Mouse (Mus musculus) MN1 (cell line): ENCODE data around the gene Sik3.
A peak's percentile ranks its signal among the peaks of the same experiment; 100 is the strongest.
"Not testable (repeated sequence)": the region's sequence is repeated elsewhere in the genome, so short reads cannot be mapped to it uniquely, and the experiment has no call there.

ENCODE experiments used
- DNase-seq: peaks from one replicate; pipeline ENCODE4 v3.0.0-alpha.2; 2016; ENCODE audit warnings: low spot score

Gene Sik3

DNA sequence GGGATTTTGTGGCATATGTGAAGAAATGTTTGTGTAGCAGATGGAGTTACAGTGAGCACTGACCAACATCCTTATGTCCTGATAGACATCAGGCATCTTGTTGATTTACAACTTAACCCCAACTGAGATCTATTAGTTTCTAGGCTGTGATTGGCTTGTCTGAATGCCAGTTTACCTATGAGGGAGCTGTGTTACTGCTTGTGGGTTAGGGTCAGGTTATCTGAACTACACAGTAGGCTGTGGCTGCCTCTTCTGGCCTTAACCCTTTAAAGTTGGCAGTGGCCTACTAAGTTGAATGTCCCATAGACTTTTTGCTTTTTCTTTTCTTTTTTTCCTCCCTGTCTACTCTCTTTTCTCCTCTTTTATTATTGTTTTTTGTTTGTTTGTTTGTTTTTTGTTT, 98.7 kb downstream of the Sik3 start:
- no peak for DNase-seq

DNA sequence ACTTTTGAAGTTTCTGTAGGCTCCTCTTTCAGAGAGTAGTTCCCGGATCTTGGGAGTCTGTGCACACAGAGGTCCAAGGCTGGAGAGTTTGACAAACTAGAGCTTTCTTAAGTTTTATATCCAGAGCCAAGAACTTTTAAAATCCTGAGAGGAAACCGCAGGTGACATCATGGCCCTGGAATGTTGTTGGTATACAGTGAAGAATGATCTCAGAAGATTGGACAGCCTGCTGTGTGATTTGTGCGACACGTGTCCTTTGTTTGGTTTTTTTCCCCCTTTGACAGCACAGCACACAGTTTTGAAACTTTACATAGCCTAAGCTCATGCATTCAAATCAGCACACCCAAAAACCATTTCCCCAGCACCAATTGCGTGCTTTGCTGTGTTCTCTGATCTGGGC, 99.6 kb downstream of the Sik3 start:
- DNase-seq, result no peak

DNA sequence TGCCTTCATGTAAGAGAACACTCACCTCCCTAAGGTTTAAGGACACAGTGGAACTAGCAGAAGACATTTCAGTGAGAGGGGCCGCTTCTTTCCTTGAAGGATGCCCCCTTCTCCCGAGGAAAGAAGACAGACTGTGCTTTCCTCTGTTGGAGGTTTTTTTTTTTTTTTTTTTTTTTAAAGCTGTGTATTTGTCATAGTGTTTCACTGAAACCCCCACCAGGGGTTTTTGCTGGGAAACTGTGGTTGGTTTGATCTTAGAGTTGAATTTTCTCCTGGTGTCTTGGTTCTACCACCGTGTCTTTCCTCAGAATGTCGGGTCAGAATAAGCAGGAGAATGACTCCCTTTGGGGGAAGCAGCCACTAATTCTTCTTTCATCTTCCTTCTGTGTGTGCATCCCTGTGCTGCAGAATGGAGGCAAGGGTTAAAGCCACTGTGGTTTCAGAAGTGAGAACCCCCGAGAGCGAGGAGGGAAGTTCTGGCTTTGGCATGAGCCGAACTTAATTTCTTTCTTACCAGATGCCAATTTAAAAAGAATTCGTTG, 106.3 kb downstream of the Sik3 start:
- DNase-seq, result no peak

DNA sequence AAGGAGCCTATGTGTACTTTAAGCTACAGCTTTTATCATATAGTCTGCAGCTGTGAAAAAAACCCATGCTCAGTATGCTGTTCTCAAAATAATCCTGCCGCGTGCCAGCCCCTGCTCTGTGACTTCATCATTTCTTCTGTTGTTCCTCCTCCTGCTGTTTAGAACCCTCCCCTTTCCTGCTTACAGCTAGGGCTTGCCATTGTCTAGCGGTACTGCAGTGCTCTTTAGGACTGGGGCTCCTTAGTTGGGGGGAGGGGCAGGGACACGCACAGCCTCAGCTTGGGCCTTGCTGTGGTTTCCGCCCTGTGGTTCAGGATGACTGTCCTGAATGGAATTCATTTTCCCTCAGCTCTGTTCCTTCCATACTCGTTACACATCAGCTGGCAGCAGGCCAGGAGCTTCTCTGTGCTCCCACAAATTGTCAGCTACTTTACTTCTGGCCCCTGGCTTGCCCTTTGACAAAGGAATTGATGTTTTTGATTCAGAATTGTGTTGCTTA, 107.4 kb downstream of the Sik3 start:
- DNase-seq, result peak; percentile 90

DNA sequence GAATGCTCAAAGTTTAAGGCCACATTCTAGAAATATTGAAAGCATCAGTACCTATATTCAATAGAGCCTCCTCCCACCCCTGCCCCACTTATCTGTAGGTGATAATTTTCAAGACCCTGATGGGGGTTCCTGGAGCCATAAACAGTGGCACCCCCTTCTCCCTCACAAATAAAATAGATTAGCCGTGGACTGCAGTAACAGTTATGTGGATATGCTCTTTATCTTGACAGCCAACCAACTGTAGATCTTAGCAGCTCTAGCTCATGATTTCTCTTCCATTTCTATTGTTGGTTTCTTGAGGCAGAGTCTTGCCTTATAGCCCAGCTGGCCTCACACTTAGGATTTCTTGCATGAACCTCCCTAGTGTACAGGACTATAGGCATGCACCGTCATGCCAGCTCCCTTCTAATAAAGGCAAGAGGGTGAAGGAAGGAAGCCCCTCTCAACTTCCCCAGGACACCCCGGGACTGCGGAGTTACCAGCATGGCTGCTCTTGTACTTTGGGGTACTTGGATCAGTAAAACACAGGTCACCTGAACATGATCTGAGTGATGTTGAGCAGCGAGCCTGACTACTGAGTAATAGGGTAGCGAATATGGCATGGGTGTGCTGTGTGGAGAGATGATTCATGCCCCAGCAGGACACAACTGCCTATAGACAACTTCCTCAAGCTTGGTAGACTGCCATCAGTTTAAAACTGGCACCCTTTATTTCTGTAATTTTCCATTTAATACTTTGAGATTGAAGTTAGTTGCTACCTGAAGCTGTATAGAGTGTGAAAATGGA, 108.0 kb downstream of the Sik3 start:
- no peak for DNase-seq

DNA sequence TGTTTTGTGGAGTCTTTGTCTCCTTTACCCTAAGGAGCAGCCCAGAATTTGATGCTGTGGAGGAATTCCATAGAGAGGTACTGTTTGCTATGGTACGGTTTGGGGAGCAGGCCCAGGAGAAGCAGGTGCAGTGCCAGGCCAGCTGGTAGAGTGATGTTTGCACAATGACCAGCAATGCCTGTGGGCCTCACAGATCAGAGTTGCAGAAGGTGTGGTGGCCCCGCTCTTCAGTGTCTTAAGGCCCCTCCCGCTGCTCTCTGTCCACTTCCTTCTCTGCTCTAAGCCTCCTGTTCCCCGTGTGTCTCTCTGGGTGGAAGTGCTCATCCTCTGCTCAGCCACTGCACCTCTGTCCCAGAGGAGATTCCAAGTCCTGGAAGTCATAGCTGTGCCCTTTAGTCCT, 108.9 kb downstream of the Sik3 start:
- DNase-seq, result no peak

DNA sequence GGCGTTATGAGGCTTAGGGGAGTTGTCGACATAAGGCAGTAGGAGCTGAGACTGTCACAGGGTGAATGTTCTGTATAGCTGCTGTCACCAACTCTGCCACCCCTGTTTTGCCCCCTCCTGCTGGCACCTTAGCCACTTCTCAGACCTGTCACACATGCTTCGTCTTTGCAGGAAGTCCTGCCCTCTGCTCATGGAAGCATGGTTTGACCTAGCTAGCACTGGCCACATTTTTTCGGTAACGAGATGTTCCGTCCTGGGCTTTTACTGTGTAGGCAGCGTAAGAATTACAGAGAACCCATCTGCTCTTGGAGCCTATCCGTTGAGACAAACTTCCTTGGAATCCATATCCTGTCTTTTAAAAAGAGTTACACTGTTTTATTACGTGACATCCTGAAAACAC, 110.1 kb downstream of the Sik3 start:
- DNase-seq, result no peak

DNA sequence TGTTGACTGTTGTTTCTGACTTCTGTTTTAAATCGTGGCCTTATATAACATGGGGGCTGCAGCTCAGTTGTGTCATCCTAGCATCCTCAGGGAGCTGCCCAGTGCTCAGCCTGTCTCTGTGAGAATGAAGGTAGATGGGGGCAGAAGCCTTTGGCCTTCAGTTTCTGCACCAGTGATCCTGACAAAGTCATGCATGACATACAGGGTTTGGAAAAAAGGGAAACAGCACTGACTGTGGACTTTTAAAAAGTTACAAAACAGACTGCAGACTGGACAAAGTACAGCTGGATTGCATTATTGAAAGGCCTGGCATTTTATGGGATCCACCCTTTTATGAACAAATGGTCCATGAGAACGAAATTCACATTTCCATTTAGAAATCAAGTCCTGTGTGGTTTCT, 113.7 kb downstream of the Sik3 start:
- no peak for DNase-seq

DNA sequence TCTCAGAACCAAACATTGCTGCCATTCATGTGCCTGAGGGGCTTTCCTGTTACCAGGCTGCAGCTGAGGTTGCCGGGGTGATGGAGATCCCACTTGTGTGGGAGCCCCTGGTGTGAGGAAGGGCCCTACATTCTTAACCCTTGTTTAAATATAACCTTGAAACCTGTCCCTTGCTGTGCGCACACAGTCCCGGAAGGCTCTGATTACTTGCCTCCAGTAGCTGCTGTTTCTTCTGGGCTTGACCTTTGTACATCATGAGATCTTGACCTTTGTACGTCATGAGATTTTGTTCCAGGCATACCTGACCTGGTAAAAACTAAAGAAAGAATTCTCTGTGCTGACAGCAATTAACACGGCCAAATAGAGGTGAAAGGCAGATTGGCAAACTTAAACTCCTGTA, 114.7 kb downstream of the Sik3 start:
- DNase-seq, result no peak

DNA sequence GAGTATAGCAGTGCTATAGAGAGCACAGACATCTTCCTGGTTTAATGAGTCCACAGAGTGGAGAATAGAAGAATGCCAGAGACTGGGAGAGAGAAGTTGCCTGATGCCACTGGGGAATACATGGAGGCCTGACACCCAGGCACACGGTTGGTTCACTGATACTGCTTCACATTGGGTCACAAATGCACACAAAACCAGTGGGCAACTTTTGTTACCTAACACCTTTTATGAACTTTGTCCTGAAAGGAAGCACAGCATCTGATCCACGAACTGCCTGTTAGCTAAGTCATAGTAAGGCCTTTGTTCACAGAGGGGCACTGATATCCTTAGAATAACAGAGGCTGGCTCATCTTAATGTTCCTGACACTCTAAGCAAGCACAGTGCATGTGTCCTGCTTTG, 116.6 kb downstream of the Sik3 start:
- DNase-seq, result no peak

DNA sequence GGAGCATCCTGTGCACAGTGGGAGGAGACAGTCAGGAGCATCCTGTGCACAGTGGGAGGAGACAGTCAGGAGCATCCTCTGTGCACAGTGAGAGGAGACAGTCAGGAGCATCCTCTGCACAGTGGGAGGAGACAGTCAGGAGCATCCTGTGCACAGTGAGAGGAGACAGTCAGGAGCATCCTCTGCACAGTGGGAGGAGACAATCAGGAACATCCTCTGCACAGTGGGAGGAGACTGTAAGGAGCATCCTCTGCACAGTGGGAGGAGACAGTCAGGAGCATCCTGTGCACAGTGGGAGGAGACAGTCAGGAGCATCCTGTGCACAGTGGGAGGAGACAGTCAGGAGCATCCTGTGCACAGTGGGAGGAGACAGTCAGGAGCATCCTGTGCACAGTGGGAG, 120.2 kb downstream of the Sik3 start:
- not testable (repeated sequence) for DNase-seq

DNA sequence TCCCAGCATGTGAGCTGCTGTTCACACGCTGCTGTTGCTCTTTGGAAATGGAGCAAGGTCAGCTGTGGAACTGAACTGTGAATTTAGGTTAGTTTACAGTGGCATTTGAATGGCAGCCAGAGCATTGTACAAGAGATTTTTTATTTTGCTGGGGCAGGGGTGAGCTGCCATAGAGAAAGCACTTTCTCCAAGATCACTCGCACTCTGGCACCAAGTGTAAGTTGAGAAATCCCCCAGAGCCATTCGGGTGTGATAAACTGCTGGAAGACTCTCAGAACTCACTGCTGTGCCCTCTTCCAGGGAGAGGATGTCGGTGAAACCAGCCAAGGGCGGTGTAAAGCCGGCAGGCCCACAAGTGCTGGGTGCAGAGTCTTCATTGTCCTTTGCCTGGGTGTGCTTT, 126.2 kb downstream of the Sik3 start:
- no peak for DNase-seq

DNA sequence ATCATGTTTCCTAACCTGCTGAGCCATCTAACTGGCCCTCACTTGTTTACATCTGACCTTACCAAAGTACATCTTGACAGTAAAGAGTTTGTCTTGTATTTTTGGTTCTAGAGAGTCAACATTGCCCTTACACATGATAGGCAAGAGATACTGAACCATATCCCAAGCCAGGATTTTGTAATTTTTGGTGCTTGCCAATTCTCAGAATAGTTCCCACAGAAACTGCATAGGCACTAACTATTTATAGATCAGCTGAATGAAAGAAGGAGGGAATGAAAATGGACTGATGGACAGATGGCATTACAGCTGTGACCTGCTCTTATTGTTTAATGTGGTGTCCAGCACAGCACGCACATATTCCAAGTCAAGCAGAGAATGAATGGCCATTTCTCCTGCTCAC, 128.2 kb downstream of the Sik3 start:
- no peak for DNase-seq

DNA sequence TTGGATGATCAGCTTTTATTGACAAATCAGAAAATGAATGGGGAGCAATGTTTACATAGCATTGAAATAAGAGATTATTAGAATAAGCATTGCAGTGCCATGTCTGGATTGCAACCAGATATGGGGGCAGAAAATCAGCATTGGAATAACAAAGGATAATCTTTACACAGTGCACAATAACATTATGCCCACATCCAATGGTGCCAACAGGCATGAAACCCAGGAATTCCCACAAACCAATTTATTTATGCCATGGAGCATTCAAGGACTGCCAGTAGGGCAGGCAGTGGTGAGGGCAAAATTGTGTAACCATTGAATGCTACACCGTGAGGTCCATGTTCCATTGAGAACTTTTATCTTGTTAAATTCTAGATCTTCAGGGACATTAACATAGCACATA, 129.4 kb downstream of the Sik3 start:
- DNase-seq, result no peak

DNA sequence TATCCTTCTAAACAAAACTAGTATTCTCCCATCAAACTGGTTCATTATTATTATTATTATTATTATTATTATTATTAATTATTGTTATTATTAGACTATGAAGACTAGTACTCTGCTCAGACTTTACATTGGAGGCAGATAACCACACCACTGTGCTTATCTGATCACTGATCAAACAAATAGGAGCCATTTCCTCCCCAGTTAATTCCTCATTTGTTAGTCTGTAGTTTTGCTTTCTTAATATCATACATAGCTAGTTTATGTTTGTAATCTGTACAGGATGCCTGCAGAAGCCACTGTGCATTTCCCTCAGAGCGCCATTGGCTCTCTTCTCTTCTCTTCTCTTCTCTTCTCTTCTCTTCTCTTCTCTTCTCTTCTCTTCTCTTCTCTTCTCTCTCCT, 129.9 kb downstream of the Sik3 start:
- no peak for DNase-seq

DNA sequence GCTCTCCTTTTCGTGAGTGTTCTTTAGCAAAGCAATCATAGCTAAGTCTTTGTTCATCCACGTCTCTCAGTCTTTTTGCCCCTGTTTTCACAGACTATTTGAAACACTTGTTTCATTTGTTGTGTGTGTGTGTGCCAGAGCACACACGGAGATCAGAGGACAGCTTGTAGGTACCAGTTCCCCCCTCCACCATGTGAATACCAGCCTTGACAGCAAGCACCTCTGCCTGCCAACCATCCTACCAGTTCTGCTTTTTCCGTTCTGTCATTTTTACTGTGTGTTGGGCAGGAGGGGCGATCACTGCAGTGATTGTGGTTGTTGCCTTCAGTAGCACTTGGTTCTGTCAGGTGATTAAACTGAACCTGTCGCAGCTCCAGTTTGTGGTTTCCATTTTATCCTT, 132.4 kb downstream of the Sik3 start:
- DNase-seq, result no peak

DNA sequence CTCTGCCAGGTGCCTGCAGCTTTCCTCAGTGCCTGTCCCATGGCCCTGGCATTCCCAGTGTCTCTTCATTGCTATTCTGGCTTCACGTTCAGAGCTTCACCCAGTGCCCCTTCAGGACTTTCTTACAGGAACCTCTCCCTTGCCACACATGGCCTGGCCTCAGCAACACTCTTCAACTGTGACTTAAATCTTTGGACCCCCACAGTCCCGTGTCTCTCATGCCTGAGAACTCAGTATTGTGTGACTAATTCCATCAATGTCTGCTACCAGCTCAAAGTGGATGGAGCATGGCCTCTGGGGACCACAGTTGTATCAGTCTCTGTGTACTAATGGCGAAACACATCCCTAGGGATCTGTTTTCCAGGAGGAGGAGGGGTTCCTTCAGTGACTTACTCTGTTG, 133.8 kb downstream of the Sik3 start:
- peak; percentile 22 for DNase-seq

DNA sequence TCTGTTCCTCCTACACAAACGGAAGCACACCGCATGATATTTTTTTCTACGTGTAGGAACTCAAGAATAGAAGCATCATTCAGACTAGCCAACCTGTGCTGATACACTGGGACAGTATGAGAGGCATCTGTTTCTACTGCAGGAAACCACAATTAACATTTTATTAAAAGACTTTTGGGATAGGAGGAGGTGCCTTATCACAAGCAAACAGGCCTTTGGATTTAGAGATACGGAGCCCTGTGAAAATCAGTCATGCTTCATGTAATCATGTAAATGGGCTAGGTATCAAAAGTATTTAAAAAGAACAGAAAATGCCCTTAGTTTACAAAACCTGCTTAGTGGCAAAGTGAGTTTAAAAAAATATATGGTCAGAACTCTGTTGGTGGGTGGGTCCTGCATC, 136.1 kb downstream of the Sik3 start:
- DNase-seq, result no peak

DNA sequence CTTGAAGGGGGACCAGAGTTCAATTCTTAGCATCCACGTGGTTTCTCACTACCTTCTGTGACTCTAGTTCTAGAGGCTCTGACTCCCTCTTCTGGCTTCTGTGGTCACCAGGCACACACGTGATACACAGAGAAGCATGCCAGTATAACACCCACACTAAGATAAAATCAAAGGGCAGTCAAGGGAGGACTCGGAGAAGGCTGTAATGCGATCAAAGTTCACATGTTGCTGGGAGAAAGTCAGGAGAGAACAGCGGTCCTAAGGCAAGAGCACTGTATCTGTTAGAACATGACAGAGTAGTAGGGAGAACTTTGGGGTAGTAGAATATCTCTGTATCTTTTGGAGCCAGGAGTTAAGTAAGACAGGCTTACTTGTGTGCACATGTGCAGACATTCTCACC, 136.8 kb downstream of the Sik3 start:
- no peak for DNase-seq

DNA sequence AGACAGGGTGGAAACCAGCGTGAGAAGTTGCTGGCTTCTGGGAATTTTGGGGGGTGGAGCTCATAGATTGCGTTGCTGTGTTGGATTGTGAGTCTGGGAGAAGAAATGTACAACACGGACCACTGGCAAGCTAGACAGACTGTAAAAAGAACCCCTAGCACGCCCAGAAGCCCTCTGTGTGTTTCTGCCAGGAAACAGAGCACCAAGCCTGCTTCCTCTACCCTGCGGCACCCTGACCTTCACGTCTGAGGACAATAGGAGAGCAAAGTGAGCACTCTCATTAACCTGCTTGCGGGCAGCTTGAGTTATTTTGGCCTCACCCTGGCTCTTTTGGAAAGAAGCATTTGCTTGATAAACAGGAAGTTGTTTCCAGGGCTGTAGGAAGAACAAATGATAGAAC, 137.5 kb downstream of the Sik3 start:
- no peak for DNase-seq

DNA sequence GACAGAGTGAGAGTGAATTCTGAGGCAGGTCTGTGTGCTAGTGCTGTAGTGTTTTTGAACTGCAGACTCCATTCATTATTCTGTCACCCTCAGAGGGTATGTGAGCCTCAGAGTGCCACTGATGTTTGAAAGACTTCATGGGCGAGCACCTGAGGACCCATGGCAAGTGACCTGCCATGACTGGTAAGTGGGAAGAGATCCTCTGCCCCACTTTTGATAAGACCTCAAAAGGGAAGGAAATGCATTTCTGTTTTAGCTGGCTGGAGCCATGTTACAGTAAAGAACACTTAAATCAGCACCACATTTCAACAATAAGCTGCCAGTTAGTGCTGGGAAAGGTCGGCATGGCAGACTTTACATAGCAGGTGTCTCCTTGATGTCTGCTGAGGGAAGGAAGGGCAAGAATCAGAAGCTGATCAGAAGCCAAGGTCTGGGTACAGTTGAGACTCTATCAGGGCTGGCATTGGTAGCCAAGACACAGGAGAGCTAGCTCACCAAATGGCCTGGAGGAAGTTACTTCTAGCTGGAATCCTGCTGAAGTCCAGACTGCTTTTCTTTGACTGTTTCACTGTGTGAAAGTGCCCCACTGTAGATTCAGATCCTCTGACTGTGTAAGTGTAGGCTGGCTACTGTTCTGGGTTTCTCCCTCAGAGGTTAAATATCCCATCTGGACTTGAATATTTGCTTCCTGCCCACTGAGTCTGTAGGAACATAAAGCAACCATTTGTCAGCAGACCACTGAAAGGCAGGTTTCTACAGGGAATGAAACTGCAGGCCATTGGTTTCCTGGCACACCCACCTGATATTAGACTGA, 138.5 kb downstream of the Sik3 start:
- DNase-seq, result no peak

DNA sequence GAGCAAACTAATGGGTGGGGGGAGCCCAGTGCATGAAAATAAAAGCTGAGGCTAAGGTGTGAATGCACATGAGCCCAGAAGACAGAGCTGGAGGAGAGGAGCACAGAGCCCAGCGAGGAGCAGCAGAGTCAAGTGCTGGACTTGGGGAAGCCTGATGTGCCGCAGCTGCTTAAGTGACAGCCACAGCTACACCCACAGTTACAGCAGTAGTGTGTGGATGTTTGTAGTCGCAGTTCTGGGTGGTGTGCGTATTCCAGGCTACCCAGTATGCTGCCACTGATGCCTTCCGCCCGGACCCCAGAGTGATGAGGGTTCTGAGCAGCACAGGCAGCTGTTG, 139.1 kb downstream of the Sik3 start:
- no peak for DNase-seq
